Mouse (Mus musculus) heart, adult 2 months (tissue): ENCODE measurements around the gene Faap100. TPM values are rescaled to one million over a fixed set of nuclear protein-coding genes. Genes with fewer than 3 reads are reported as not detected.

Experiments
- DNase-seq, 2 experiments: peaks; one replicate each; pipeline ENCODE4 v3.0.0; 2021
- H3K27ac ChIP-seq: fragments of 200-600 bp; 2 replicates; pipeline ENCODE4 v1.8.1; 2022
- H3K27me3 ChIP-seq: fragments of 200-500 bp; 2 replicates; pipeline ENCODE4 v1.6.1; 2012; ENCODE audit warnings: mild to moderate bottlenecking, low read length, inconsistent platforms, mixed read lengths; ENCODE audit not compliant: control insufficient read depth, insufficient read depth
- H3K36me3 ChIP-seq: fragments of 200-500 bp; 2 replicates; pipeline ENCODE4 v1.6.1; 2012; ENCODE audit warnings: low read length, inconsistent platforms; ENCODE audit not compliant: control insufficient read depth, insufficient read depth
- H3K4me1 ChIP-seq: fragments of 200-500 bp; 2 replicates; pipeline ENCODE4 v1.6.1; 2011; ENCODE audit warnings: low read length; ENCODE audit not compliant: control insufficient read depth, insufficient read depth
- H3K4me3 ChIP-seq: fragments of 200-600 bp; 2 replicates; pipeline ENCODE4 v1.8.1; 2022
- H3K79me2 ChIP-seq: fragments of 200-500 bp; replicated peaks from 2 replicates; pipeline ENCODE4 v1.6.1; 2012; ENCODE audit warnings: mild to moderate bottlenecking, inconsistent platforms, low read length, moderate library complexity, mixed read lengths; ENCODE audit not compliant: control insufficient read depth, insufficient read depth
- H3K9ac ChIP-seq: fragments of 200-500 bp; 2 replicates; pipeline ENCODE4 v1.6.1; 2012; ENCODE audit warnings: low read depth, mild to moderate bottlenecking, control low read depth, inconsistent platforms, low read length, mixed read lengths
- CTCF ChIP-seq: fragments of 200-600 bp; IDR thresholded peaks from 2 replicates; pipeline ENCODE4 v1.8.1; 2022; ENCODE audit warnings: antibody characterized with exemption, mild to moderate bottlenecking, moderate library complexity
- EP300 ChIP-seq: fragments of 200-500 bp; IDR thresholded peaks from 2 replicates; pipeline ENCODE4 v1.6.1; 2011; ENCODE audit warnings: low read depth, low read length, control low read depth; ENCODE audit not compliant: insufficient read depth
- POLR2A ChIP-seq: fragments of 200-500 bp; IDR thresholded peaks from 2 replicates; pipeline ENCODE4 v1.6.1; 2011; ENCODE audit warnings: mild to moderate bottlenecking, low read depth, low read length, control low read depth; ENCODE audit not compliant: insufficient read depth
- WGBS: fragments of 180-500 bp; shearing (Covaris S2); methylation state at CpG from one replicate; pipeline ENCODE4 v1.1.7; 2018; 5-methylcytosine and 5-hydroxymethylcytosine counted together
- intact Hi-C: fragments of 180-260 bp; cut with DNase I; formaldehyde crosslinking; loops from one replicate; pipeline ENCODE4 v1.15.1; 2025
- polyA plus RNA-seq: library from polyadenylated mRNA; depleted of rRNA; stranded (reverse); fragments of >200 nt; gene quantifications from 2 replicates; pipeline ENCODE4 v1.2.3, GENCODE M21; 2012
- total RNA-seq, 2 experiments: library from RNA; stranded (reverse); gene quantifications; 2 replicates each; pipeline ENCODE4 v1.2.3; 2021

The Faap100 gene
- total and polyA plus RNA-seq, 3 experiments: 13.0 to 25.8 (median 13.4) TPM

DNA sequence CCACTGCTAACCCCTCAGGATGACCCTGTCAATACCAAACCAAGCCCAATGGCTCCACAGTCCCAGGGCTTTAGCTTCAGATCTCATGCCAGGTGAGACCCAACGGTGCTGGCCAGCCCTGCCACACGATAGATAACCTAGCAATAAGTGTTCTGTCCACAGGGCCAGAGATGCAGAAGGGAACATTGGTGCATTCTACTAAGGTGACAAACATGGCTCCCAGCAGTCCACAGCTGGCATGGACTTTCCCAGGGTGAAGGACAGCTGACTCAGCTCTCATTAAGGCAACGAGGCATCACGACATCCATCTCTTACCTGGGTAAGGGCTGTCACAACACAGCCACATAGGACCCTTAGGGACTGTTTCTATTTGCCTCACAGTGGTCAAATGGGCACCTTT is 2.6 kb upstream of the Faap100 start:
- no peaks in the 10 kb centered on the region for H3K79me2 ChIP-seq
- peaks cover 3% of the 10 kb centered on the region; the same call in 1 of the 2 replicates for H3K36me3 ChIP-seq
- DNase-seq: no peak
- TF ChIP-seq CTCF (no peak), POLR2A (no peak), EP300 (no peak)
- no peaks in the 10 kb centered on the region for H3K27me3 ChIP-seq
- no peak overlapping the region for H3K27ac ChIP-seq
- 82% methylated on average over 4 of the region's 4 CpGs for WGBS
- H3K9ac ChIP-seq: no peak overlapping the region
- H3K4me1 ChIP-seq: peaks cover 10% of the 10 kb centered on the region
- no peak overlapping the region for H3K4me3 ChIP-seq
- intact Hi-C loops: no loop called here

DNA sequence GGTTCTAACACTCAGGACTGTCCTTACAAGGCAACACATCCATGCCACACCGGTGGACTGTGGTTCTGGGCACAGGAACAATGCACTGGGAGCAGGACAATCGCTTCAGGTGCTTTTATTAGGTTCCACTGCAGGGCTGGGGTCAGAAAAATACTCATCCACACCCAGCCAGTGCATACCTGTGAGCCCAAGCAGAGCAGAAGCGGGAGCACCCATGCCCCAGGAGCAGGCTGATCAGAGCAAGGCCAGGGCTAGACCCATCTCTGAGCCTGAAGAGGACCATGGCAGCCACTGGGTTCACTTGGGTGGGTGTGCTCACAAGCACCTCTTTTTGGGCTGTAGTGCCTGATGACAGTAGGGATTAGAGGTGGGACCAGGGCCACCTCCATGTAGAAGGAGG is 1.7 kb upstream of the Faap100 start:
- H3K4me1 ChIP-seq: peaks cover 10% of the 10 kb centered on the region

DNA sequence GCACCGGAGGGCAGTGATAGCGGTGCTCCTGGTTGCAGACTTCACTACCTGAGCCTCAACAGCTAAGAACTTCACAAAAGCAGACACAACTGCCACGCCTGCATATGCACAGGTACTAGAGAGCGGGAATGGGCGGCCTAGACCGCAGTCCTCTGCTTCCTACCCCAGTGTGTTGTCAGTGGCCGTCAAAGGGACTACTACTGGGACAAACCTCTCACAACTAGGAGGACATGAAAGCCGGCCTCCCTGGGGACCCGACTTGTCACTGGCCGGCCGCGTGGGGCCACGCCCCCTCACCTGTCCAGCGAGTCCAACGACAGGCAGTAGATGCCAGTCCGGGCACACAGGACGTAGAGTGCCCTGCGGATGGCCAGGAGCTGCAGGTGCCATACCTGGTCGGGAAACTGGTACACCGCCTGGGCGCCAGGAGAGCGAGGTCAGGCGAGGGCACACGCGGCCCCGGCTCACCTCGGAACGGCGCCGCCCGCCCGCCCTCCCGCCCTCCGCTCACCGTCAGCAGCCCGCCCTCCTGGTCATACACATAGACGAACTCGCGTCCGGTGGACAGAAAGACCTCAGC is 443 bp downstream of the Faap100 start:
- DNase-seq: no peak
- under 1% methylated on average over 40 of the region's 40 CpGs for WGBS
- intact Hi-C loops: no loop called here
- TF ChIP-seq EP300: no peak
- no peak for TF ChIP-seq POLR2A
- TF ChIP-seq CTCF: no peak
- Histone ChIP-seq H3K79me2 (no peaks in the 10 kb centered on the region), H3K4me1 (peaks cover 13% of the 10 kb centered on the region), H3K9ac (peak overlapping the region; percentile 77), H3K36me3 (peaks cover 3% of the 10 kb centered on the region; the same call in 1 of the 2 replicates), H3K27ac (peak overlapping the region; percentile 68), H3K4me3 (peak overlapping the region; percentile 87), H3K27me3 (no peaks in the 10 kb centered on the region)

More for the DNA sequence above, 1.7 kb upstream of the Faap100 start:
- intact Hi-C loops: no loop called here
- TF ChIP-seq CTCF (no peak), EP300 (no peak), POLR2A (no peak)
- Histone ChIP-seq H3K4me3 (no peak overlapping the region), H3K79me2 (no peaks in the 10 kb centered on the region), H3K27me3 (no peaks in the 10 kb centered on the region), H3K27ac (no peak overlapping the region), H3K9ac (no peak overlapping the region), H3K36me3 (peaks cover 3% of the 10 kb centered on the region; the same call in 1 of the 2 replicates)
- DNase-seq: no peak
- 88% methylated on average over 3 of the region's 3 CpGs for WGBS

DNA sequence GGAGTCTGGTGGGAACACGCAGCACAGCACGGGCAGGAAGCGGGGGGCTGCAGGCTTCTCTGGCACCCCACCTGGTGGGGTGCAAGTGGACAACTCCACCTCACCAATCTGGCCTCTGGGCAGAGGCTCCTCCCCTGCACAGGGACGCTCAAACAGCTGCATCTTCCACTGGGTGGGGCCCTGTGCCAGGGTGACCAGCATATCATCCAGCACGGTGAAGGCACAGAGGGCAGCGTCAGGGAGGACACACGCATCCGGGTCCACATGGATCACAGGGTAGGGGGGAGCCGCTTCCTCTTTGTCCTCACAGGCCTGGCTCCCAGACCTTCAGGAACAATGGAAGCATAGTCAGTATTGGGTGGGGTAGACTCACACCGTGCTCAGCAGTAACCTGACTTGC is 1.2 kb downstream of the Faap100 start:
- intact Hi-C loops: loop anchor here (2.0 kb wide), 1 partner anchor 25 kb away; no protein-coding TSS in a partner anchor
- Histone ChIP-seq H3K4me3 (no peak overlapping the region), H3K27me3 (no peaks in the 10 kb centered on the region), H3K36me3 (no peaks in the 10 kb centered on the region), H3K79me2 (no peaks in the 10 kb centered on the region), H3K4me1 (peaks cover 13% of the 10 kb centered on the region), H3K9ac (0 out of 2 replicates have a peak overlapping the region, but pooled peaks have one; percentile 10), H3K27ac (no peak overlapping the region)
- 37% methylated on average over 10 of the region's 10 CpGs for WGBS
- TF ChIP-seq EP300 (no peak), POLR2A (no peak), CTCF (no peak)
- DNase-seq: no peak

DNA sequence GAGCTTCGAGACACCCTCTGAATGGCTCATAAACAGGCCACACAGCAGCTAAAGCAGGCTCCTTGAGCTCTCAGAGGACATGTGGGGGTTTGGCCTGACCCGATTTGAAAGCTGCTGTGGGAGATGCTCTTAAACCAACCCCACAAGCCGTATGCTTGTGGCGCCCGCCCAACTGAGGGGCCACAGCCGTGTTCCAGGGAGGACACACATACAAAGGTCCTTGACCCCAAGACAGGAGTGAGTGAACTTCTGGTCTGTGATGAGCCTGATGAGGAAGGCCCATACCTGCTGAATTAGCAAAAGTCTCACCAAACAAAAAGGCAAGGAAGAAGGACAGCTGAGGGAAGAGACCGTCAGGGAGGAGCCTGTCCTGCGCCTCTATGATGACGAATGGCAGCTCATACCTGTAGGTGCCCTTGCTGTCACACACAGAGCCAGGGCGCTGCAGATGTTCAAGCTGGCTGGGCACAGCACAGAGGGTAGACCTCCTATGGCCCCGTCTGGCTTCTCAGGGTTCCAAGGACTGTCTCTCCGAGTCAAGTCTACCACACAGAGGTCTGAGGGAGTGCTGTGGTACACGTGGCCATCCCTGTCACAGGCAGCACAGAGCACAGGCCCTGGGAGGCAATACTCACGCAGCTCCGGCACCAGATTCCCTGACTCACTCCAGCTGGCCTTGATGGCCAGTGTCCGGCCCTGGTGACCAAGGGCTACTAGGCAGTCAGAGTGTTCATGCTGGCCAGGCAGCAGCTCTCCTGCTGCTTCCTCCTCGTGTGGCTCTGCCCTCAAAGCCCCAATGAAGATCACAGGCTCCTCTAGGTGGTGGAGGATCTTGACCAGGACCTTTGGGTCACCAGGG is 2.0 kb downstream of the Faap100 start:
- WGBS: 88% methylated on average over 17 of the region's 17 CpGs
- H3K4me3 ChIP-seq: no peak overlapping the region
- TF ChIP-seq EP300: no peak
- TF ChIP-seq CTCF: no peak
- no peak for TF ChIP-seq POLR2A
- no peaks in the 10 kb centered on the region for H3K36me3 ChIP-seq
- H3K4me1 ChIP-seq: peaks cover 13% of the 10 kb centered on the region
- DNase-seq: no peak
- H3K79me2 ChIP-seq: no peaks in the 10 kb centered on the region
- no peak overlapping the region for H3K9ac ChIP-seq
- intact Hi-C loops: loop anchor here (2.0 kb wide), 1 partner anchor 24 kb away; no protein-coding TSS in a partner anchor
- no peak overlapping the region for H3K27ac ChIP-seq
- no peaks in the 10 kb centered on the region for H3K27me3 ChIP-seq

DNA sequence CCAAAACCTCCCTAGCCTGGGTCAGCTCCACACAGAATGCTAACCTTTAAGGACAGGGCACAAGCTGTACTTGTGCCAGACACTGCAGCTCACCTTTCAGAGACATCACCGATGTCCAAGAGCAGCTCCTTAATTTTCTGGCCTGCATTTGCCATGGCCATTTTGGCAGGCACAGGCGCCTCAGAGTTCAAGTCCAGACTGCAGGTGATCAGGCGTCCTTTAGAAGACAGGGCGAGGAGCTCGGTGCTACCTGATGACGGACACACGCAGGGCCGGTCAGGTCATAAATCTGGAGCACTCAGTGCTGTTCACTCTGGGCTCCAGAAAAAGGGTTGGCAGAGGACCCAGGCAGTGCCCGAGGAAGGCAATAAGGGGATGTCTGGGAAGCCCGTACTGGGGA is 3.2 kb downstream of the Faap100 start:
- TF ChIP-seq POLR2A (no peak), EP300 (no peak), CTCF (no peak)
- no peak overlapping the region for H3K27ac ChIP-seq
- H3K79me2 ChIP-seq: no peaks in the 10 kb centered on the region
- peaks cover 13% of the 10 kb centered on the region for H3K4me1 ChIP-seq
- intact Hi-C loops: no loop called here
- H3K9ac ChIP-seq: no peak overlapping the region
- H3K36me3 ChIP-seq: no peaks in the 10 kb centered on the region
- DNase-seq: no peak
- H3K4me3 ChIP-seq: no peak overlapping the region
- H3K27me3 ChIP-seq: no peaks in the 10 kb centered on the region
- WGBS: 96% methylated on average over 10 of the region's 10 CpGs
